Mouse (Mus musculus): ENCODE results near the gene Pla2g5.

- TF ChIP-seq CTCF (IDR thresholded peaks at IDR 0.05; ENCODE audit: low read depth) (no peak), EP300 (IDR thresholded peaks at IDR 0.05; ENCODE audit: low read depth) (no peak)
These were observed 44.2 kb downstream of the Pla2g5 start for GRCm38 (mm10) chr4:138819101-138819500.

Data from liver, postnatal 0 days (tissue).